Mouse (Mus musculus): ENCODE results near the gene Ccdc103.

The Ccdc103 gene

GRCm38 (mm10) chr11:102880585-102881313 is at the start of gene Ccdc103, which contains the start of gene Eftud2:
TSS of gene Ccdc103 (plus strand) at chr11:102881204.
TSS of gene Eftud2 (minus strand) at chr11:102880985.
- DNase-seq, result peak; percentile 95

- DNase-seq, result no peak
These were observed 48.2 kb upstream of the Ccdc103 start for GRCm38 (mm10) chr11:102832700-102833297.

- no peak for DNase-seq
These were observed 46.8 kb upstream of the Ccdc103 start for GRCm38 (mm10) chr11:102834219-102834618.

DNA sequence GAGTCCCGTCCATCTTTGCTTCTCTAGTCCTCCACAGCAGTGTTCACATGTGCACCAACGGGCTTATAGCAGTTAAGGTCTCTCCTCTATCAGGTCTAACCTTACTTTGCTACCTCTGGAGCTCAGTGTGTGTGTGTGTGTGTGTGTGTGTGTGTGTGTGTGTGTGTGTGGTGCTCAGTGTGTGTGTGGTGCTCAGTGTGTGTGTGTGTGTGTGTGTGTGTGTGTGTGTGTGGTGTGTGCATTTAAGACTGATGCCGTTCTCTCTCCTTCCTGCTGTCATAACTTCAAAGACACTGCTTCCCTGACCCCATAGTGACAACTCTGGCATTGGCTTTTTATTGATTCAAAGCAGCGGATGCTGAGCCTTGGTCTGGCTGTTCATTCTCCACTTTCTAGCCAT is 45.5 kb upstream of the Ccdc103 start, which contains the start of gene Higd1b:
Gene Higd1b (plus strand): TSS at position 301 of the 400 bp plus-strand sequence.
- DNase-seq, result no peak

DNA sequence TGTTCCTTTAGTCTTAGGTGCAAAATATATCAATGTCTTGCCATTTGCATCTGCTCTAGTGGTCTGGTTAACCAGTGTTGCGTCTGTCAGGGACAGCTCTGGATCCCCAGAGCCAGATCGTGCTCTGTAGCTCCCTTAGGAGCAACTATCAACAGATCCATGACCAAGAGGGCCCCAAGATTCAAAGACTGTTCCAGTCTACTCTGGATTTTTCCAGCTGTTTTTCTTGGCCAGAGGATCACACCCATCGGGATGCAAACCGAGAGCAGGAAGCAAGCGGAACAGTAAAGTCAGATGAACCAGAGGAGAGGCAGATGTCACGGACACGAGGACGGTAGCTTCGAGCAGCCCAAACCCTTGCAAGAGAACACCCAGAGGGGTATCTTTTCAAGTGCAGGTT is 44.9 kb upstream of the Ccdc103 start:
- no peak for DNase-seq

- no peak for DNase-seq
These were observed 43.6 kb upstream of the Ccdc103 start for GRCm38 (mm10) chr11:102837385-102837784.

GRCm38 (mm10) chr11:102838126-102838525 is 42.9 kb upstream of the Ccdc103 start:
- DNase-seq, result no peak

DNA sequence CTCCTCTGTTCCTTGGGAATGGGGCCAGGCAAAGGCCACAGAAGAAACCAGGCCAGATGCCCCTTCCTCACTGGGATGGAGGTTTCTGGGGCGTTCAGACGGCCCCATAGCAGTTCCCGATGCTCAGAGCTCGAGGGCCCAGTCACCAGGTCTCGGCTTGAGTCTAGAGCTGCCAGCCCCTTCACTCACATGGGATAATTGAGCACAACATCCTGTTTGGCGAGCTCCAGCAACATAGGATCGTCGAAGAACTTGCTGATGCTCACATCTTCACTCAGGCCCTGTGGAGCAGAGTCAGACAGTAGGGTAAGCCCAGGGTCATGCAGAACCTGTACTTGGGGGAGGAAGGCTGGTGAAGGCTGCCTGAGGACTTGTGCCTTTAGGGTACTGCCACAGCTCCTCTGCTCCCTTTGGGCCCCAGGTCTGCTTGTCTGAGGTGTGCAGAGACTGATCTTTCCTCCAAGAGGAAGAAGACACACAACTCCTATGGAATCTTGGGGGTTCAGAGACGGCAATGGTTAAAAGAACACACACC is 42.3 kb upstream of the Ccdc103 start:
- DNase-seq, result no peak

GRCm38 (mm10) chr11:102845926-102846325 is 35.1 kb upstream of the Ccdc103 start:
- no peak for DNase-seq

- DNase-seq, result peak; percentile 73
These were observed 29.1 kb upstream of the Ccdc103 start for GRCm38 (mm10) chr11:102851883-102852282.

- DNase-seq, result no peak
These were observed 27.2 kb upstream of the Ccdc103 start for GRCm38 (mm10) chr11:102853760-102854159.

DNA sequence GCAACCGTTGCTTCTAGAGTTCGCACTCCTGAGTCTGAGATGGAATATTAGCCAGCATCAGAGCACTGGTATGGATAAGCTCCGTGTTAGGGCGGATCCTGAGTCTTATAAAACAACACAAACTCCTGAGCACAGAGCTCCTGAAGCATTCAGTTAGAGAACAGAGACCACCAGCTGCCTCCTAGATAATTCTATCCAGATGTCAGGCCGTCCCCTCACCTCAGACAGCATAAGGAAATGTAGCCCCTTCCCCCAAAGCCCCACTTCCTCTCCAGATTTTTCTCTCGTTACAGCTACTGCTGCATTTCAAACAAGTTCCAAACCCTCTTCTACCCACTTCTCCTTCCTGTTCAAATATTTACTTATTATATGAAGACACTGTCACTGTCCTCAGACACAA is 25.1 kb upstream of the Ccdc103 start:
- no peak for DNase-seq

DNA sequence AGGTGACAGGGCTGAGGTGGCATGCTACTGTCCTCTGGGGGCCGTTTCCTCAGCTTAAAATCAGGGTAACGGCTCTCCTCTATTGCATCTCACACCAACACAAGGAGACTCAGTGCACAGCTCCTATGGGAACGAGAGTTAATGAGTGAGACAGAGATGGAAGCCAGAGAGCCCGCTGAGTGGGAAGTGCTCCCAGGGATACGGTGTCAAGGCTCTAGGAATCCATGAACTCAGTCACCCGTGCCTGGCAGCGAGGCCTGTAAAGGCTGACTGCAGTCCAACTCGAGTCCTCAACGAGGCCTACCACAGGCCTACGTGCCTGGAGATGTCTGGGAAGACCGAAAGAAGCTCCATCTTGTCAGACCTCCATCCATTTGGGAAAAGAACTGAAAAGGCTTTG is 22.1 kb upstream of the Ccdc103 start:
- DNase-seq, result no peak

- DNase-seq, result no peak
These were observed 21.1 kb upstream of the Ccdc103 start for GRCm38 (mm10) chr11:102859933-102860332.

DNA sequence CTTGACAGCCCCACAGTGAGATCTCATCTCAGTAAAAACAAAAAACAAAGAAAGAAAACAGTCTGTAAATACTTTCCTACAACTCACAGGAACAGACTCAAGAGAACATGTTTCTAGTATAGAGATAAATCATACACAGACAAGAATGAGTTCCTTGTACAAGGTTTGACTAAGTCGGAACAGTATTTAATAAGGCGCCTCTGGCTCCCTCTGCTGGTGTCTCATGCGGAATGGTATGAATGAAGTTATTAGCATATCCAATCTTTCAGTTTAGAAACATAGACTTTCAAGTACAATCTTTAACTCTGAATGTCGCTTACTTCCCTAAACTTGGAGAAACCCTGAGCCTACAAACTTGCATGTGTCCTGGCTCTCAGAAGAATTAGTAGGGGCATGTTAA is 16.7 kb upstream of the Ccdc103 start:
- peak; percentile 74 for DNase-seq

DNA sequence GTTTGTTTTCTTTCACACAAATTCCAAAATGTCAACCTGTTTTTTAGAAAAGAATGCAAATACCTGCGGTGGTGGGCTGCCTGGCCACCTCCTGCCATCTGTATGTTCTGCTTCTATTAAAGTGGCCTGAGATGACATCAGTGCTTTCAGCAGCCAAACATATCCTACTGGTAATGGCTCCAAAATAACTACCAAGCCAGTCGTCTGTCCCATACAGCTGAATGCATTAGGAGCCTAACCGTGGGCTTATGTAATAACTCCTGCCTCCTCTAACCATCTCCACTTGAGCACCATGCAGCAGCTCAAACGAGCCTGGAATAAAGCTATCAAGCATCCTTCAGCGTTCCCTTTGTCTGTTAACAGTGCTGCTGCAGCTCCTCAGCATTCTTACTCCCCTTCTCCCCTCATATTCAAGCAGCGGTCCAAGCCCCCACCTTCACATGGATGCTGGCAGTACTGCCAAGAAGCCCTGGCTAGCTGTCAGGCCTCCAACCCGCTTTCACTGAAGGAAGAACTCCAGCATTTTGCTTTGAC is 6.1 kb upstream of the Ccdc103 start:
- DNase-seq, result peak; percentile 85

- DNase-seq, result no peak
These were observed 1.4 kb upstream of the Ccdc103 start for GRCm38 (mm10) chr11:102879558-102879957.

GRCm38 (mm10) chr11:102881314-102882198 is 552 bp downstream of the Ccdc103 start:
- peak; percentile 50 for DNase-seq

GRCm38 (mm10) chr11:102884616-102885219 is 3.7 kb downstream of the Ccdc103 start, which contains the start of gene Fam187a:
TSS of gene Fam187a (plus strand) at chr11:102885169.
- no peak for DNase-seq

DNA sequence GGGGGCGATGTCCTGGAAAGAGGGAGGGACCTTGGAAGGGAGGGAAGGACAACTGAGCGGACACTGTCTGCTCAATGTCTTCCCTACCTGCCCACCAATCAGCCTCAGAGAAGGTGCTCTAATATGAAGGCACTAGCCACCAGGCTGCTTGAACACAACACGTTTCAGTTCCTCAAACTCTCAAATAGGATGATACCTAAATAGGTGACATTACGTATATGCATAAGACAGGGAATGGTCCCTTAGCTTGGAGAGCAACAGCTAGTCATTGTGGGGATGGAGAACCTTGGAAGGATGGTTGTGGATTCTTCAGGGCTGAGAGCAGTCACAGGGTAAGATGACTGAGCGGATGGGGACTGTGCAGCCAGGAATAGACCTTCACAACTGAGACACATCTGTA is 6.4 kb downstream of the Ccdc103 start:
- DNase-seq, result no peak

GRCm38 (mm10) chr11:102888135-102888534 is 7.1 kb downstream of the Ccdc103 start:
- no peak for DNase-seq

DNA sequence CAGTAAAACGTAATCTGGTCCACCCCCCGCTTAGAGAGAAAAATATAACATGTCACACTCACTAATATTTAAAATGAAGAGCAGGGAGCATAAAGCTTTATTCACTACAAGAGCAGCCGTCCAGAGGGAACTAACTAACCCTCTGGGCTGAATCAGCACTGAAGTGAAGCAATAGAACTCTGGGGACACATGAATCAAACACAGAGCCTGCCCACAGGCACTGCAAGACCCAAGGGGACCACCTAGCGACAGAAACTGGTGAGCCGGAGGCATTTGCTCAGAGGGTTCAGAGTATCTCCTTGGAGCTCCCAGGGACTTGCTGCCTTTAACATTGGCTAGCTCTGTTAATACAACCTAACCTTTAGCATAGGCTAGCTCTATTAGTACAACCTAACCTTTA is 9.1 kb downstream of the Ccdc103 start:
- no peak for DNase-seq

All from cerebellum, adult 9-10 months (tissue).